Mouse (Mus musculus): Measurements from ENCODE around the gene Npas3. TPM values are rescaled to one million over a fixed set of nuclear protein-coding genes. Genes with fewer than 3 reads are reported as not detected.

Npas3 gene
- polyA plus RNA-seq, 1 experiment from 2014 or later, result 0.61 TPM

- no peaks in the 10 kb centered on the region for H3K4me1 ChIP-seq (replicated peaks; ENCODE audit: control insufficient read depth, insufficient read depth)
- H3K4me2 ChIP-seq (replicated peaks; ENCODE audit: low read depth), result no peak overlapping the region
- H3K9me3 ChIP-seq (ENCODE audit: control insufficient read depth, low read length), result no peaks in the 10 kb centered on the region
- ATAC-seq (ENCODE audit: low FRiP score, low TSS enrichment) (no peak), DNase-seq (ENCODE audit: low spot score) (no peak)
- H3K4me3 ChIP-seq (ENCODE audit: low read depth, low read length), result no peak overlapping the region
- H3K27ac ChIP-seq (replicated peaks), result no peak overlapping the region
- no peaks in the 10 kb centered on the region for H3K27me3 ChIP-seq (ENCODE audit: control insufficient read depth, insufficient read depth, low read length)
- no peaks in the 10 kb centered on the region for H3K36me3 ChIP-seq (ENCODE audit: control insufficient read depth, insufficient read depth, low read length)
- H3K9ac ChIP-seq (ENCODE audit: low read length), result no peak overlapping the region
- no peak for TF ChIP-seq CTCF (IDR thresholded peaks at IDR 0.05; ENCODE audit: low read depth)
- TF ChIP-seq EP300 (optimal IDR thresholded peaks at IDR 0.05), result no peak
- 64% methylated on average over 4 of the region's 4 CpGs for WGBS
These were observed 515.7 kb downstream of the Npas3 start for GRCm38 (mm10) chr12:53764143-53764542.

DNA sequence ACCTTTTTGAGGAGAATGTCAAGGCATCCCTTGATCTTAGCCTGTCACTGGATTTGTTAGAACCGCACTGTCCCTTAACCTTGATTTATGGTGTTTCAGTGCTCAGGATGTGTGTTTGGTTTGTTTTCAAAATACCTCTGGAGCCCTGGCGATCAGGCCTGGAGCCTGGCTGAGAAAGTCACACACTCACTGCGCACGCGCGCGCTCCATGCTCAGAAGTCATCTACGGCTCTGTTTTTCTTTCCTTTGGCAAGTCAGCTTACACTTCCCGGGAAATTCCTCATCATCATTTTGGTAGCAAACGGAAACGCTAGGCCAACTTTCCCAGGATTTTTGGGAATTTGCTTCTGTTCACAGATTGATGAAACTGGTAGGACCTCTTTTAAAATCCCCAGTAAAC, 519.9 kb downstream of the Npas3 start:
- Histone ChIP-seq H3K4me2 (replicated peaks; ENCODE audit: low read depth) (no peak overlapping the region), H3K4me1 (replicated peaks; ENCODE audit: control insufficient read depth, insufficient read depth) (no peaks in the 10 kb centered on the region), H3K27ac (replicated peaks) (no peak overlapping the region), H3K9ac (ENCODE audit: low read length) (no peak overlapping the region), H3K36me3 (ENCODE audit: control insufficient read depth, insufficient read depth, low read length) (no peaks in the 10 kb centered on the region), H3K27me3 (ENCODE audit: control insufficient read depth, insufficient read depth, low read length) (no peaks in the 10 kb centered on the region), H3K4me3 (ENCODE audit: low read depth, low read length) (no peak overlapping the region), H3K9me3 (ENCODE audit: control insufficient read depth, low read length) (no peaks in the 10 kb centered on the region)
- 69% methylated on average over 11 of the region's 11 CpGs for whole genome bisulfite sequencing
- ATAC-seq (ENCODE audit: low FRiP score, low TSS enrichment), result no peak
- no peak for DNase-seq (ENCODE audit: low spot score)
- TF ChIP-seq CTCF (IDR thresholded peaks at IDR 0.05; ENCODE audit: low read depth) (no peak), EP300 (optimal IDR thresholded peaks at IDR 0.05) (no peak)

- no peaks in the 10 kb centered on the region for H3K4me1 ChIP-seq (replicated peaks; ENCODE audit: control insufficient read depth, insufficient read depth)
- H3K4me2 ChIP-seq (replicated peaks; ENCODE audit: low read depth), result no peak overlapping the region
- DNase-seq (ENCODE audit: low spot score) (no peak), ATAC-seq (ENCODE audit: low FRiP score, low TSS enrichment) (no peak)
- WGBS, result 86% methylated on average over 14 of the region's 14 CpGs
- no peaks in the 10 kb centered on the region for H3K9me3 ChIP-seq (ENCODE audit: control insufficient read depth, low read length)
- no peak overlapping the region for H3K4me3 ChIP-seq (ENCODE audit: low read depth, low read length)
- no peaks in the 10 kb centered on the region for H3K36me3 ChIP-seq (ENCODE audit: control insufficient read depth, insufficient read depth, low read length)
- H3K27me3 ChIP-seq (ENCODE audit: control insufficient read depth, insufficient read depth, low read length), result no peaks in the 10 kb centered on the region
- TF ChIP-seq EP300 (optimal IDR thresholded peaks at IDR 0.05), result no peak
- no peak for TF ChIP-seq CTCF (IDR thresholded peaks at IDR 0.05; ENCODE audit: low read depth)
- H3K27ac ChIP-seq (replicated peaks), result no peak overlapping the region
- H3K9ac ChIP-seq (ENCODE audit: low read length), result no peak overlapping the region
These were observed 523.0 kb downstream of the Npas3 start for GRCm38 (mm10) chr12:53771394-53771936.

GRCm38 (mm10) chr12:53781850-53782552, 533.5 kb downstream of the Npas3 start:
- H3K4me1 ChIP-seq (replicated peaks; ENCODE audit: control insufficient read depth, insufficient read depth), result no peaks in the 10 kb centered on the region
- no peaks in the 10 kb centered on the region for H3K9me3 ChIP-seq (ENCODE audit: control insufficient read depth, low read length)
- H3K4me3 ChIP-seq (ENCODE audit: low read depth, low read length), result no peak overlapping the region
- 45% methylated on average over 11 of the region's 11 CpGs for WGBS
- no peak overlapping the region for H3K9ac ChIP-seq (ENCODE audit: low read length)
- H3K27me3 ChIP-seq (ENCODE audit: control insufficient read depth, insufficient read depth, low read length), result no peaks in the 10 kb centered on the region
- H3K27ac ChIP-seq (replicated peaks), result no peak overlapping the region
- TF ChIP-seq EP300 (optimal IDR thresholded peaks at IDR 0.05), result no peak
- no peak for TF ChIP-seq CTCF (IDR thresholded peaks at IDR 0.05; ENCODE audit: low read depth)
- no peak for ATAC-seq (ENCODE audit: low FRiP score, low TSS enrichment)
- no peak overlapping the region for H3K4me2 ChIP-seq (replicated peaks; ENCODE audit: low read depth)
- no peak for DNase-seq (ENCODE audit: low spot score)
- H3K36me3 ChIP-seq (ENCODE audit: control insufficient read depth, insufficient read depth, low read length), result no peaks in the 10 kb centered on the region

DNA sequence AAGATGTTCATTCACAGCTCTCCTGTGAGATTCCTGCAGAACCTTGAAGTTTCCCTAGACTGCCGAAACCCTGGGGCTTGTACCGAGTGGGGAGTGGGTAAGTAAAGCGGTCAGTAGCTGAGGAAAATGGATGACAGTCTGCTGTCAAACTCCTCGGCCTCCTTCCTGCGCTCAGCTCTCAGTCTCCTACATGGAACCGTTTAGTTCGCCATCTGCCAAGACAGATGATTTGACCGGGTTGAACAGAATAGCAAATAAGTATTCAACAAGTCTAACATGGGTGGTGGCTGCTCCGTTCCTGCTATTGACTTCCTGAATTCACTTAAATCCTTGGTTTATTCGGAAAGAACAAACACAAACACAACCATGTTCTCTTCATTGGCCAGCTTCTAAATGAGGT, 541.0 kb downstream of the Npas3 start:
- WGBS, result 80% methylated on average over 10 of the region's 10 CpGs
- no peak overlapping the region for H3K9ac ChIP-seq (ENCODE audit: low read length)
- H3K27me3 ChIP-seq (ENCODE audit: control insufficient read depth, insufficient read depth, low read length), result no peaks in the 10 kb centered on the region
- DNase-seq (ENCODE audit: low spot score), result no peak
- H3K36me3 ChIP-seq (ENCODE audit: control insufficient read depth, insufficient read depth, low read length), result no peaks in the 10 kb centered on the region
- H3K4me2 ChIP-seq (replicated peaks; ENCODE audit: low read depth), result no peak overlapping the region
- TF ChIP-seq EP300 (optimal IDR thresholded peaks at IDR 0.05) (no peak), CTCF (IDR thresholded peaks at IDR 0.05; ENCODE audit: low read depth) (no peak)
- ATAC-seq (ENCODE audit: low FRiP score, low TSS enrichment), result no peak
- H3K27ac ChIP-seq (replicated peaks), result no peak overlapping the region
- H3K4me3 ChIP-seq (ENCODE audit: low read depth, low read length), result no peak overlapping the region
- H3K9me3 ChIP-seq (ENCODE audit: control insufficient read depth, low read length), result no peaks in the 10 kb centered on the region
- no peaks in the 10 kb centered on the region for H3K4me1 ChIP-seq (replicated peaks; ENCODE audit: control insufficient read depth, insufficient read depth)

DNA sequence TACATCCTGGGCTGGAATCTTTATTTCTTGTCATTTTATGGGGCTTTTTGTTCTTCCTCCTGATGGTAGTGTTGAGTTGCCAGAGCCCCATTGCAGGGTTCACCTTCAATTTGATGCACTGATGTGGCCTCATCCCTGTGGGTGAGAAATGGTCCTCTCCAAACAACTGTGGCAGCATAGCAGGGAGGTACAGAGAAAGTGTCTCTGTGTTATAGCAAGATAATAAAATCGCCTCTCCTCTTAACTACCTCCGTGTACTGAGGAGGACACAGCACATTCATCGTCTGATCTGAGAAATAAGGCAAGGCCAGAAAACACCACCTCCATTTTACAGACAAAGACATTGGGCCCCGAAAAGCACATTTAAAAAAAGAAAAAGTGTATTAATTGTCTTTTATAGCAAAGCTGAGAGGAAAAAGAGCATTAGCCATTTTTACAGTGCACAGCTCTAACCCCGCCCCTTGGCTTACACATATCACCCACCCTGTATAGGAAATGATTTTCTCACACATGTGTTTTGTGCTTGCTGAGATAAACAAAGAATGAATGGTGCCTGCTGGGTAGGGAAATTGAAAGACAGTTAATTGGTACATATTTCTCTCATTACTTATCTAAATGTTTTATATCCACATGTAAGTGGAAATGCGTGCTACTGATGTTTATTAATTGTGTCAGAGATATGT, 546.4 kb downstream of the Npas3 start:
- Histone ChIP-seq H3K27ac (replicated peaks) (no peak overlapping the region), H3K36me3 (ENCODE audit: control insufficient read depth, insufficient read depth, low read length) (no peaks in the 10 kb centered on the region), H3K9ac (ENCODE audit: low read length) (no peak overlapping the region), H3K4me1 (replicated peaks; ENCODE audit: control insufficient read depth, insufficient read depth) (no peaks in the 10 kb centered on the region), H3K9me3 (ENCODE audit: control insufficient read depth, low read length) (no peaks in the 10 kb centered on the region), H3K27me3 (ENCODE audit: control insufficient read depth, insufficient read depth, low read length) (no peaks in the 10 kb centered on the region), H3K4me3 (ENCODE audit: low read depth, low read length) (no peak overlapping the region), H3K4me2 (replicated peaks; ENCODE audit: low read depth) (no peak overlapping the region)
- ATAC-seq (ENCODE audit: low FRiP score, low TSS enrichment) (no peak), DNase-seq (ENCODE audit: low spot score) (no peak)
- 82% methylated on average over 6 of the region's 6 CpGs for WGBS
- TF ChIP-seq CTCF (IDR thresholded peaks at IDR 0.05; ENCODE audit: low read depth) (no peak), EP300 (optimal IDR thresholded peaks at IDR 0.05) (no peak)

Measured in stomach, postnatal 0 days (tissue).